Mouse (Mus musculus) layer of hippocampus, adult 8-10 months (tissue): Measurements from ENCODE around the gene Flcn. TPM values are rescaled to one million over a fixed set of nuclear protein-coding genes. Genes with fewer than 3 reads are reported as not detected.

Source experiments
- DNase-seq, 2 experiments: peaks; one replicate each; pipeline ENCODE4 v3.0.0; 2022; ENCODE audit warnings: low spot score in 2 of 2
- total RNA-seq, 4 experiments: library from RNA; stranded (reverse); gene quantifications; 2 replicates each; pipeline ENCODE4 v1.2.4; 2022

The Flcn gene
- total RNA-seq, 4 experiments from 2014 or later, result 46.7 to 47.9 (median 47.2) TPM

- no peak for DNase-seq
Observed at GRCm38 (mm10) chr11:59805656-59806055, 4.2 kb downstream of the Flcn start.

- DNase-seq, result no peak
Observed at GRCm38 (mm10) chr11:59805256-59805655, 4.6 kb downstream of the Flcn start.

- no peak for DNase-seq
Observed at GRCm38 (mm10) chr11:59804409-59805110, 5.3 kb downstream of the Flcn start.

- DNase-seq, result no peak
Observed at GRCm38 (mm10) chr11:59803516-59803915, 6.3 kb downstream of the Flcn start.

GRCm38 (mm10) chr11:59801881-59802280 is 7.9 kb downstream of the Flcn start:
- DNase-seq, result no peak

- DNase-seq, result no peak
Observed at GRCm38 (mm10) chr11:59800412-59800811, 9.4 kb downstream of the Flcn start.

- no peak for DNase-seq
Observed at GRCm38 (mm10) chr11:59793390-59793789, 16.4 kb downstream of the Flcn start.

GRCm38 (mm10) chr11:59789311-59789710 is 20.5 kb downstream of the Flcn start:
- no peak for DNase-seq

GRCm38 (mm10) chr11:59787199-59787781 is 22.5 kb downstream of the Flcn start, which contains the start of gene Pld6:
TSS of gene Pld6 (minus strand) at chr11:59787645.
- no peak for DNase-seq

- no peak for DNase-seq
Observed at GRCm38 (mm10) chr11:59786444-59787198, 23.2 kb downstream of the Flcn start.

GRCm38 (mm10) chr11:59783591-59783990 is 26.2 kb downstream of the Flcn start:
- DNase-seq, result no peak

- DNase-seq, result no peak
Observed at GRCm38 (mm10) chr11:59782091-59782590, 27.7 kb downstream of the Flcn start.

- no peak for DNase-seq
Observed at GRCm38 (mm10) chr11:59780241-59780640, 29.6 kb downstream of the Flcn start.

GRCm38 (mm10) chr11:59779406-59779805 is 30.4 kb downstream of the Flcn start:
- DNase-seq, result no peak

- DNase-seq, result no peak
Observed at GRCm38 (mm10) chr11:59778874-59779223, 31.0 kb downstream of the Flcn start.

- peak in 1 of 2 experiments; percentile 61 for DNase-seq
Observed at GRCm38 (mm10) chr11:59778181-59778873, 31.5 kb downstream of the Flcn start.

GRCm38 (mm10) chr11:59777259-59777658 is 32.6 kb downstream of the Flcn start:
- DNase-seq, result no peak

- DNase-seq, result no peak
Observed at GRCm38 (mm10) chr11:59775435-59776148, 34.2 kb downstream of the Flcn start.

GRCm38 (mm10) chr11:59774522-59774921 is 35.3 kb downstream of the Flcn start:
- no peak for DNase-seq

GRCm38 (mm10) chr11:59772902-59773301 is 36.9 kb downstream of the Flcn start:
- no peak for DNase-seq

GRCm38 (mm10) chr11:59772291-59772690 is 37.5 kb downstream of the Flcn start:
- no peak for DNase-seq
